Mouse (Mus musculus): ENCODE results near the gene Kmt5b.

Kmt5b gene

DNA sequence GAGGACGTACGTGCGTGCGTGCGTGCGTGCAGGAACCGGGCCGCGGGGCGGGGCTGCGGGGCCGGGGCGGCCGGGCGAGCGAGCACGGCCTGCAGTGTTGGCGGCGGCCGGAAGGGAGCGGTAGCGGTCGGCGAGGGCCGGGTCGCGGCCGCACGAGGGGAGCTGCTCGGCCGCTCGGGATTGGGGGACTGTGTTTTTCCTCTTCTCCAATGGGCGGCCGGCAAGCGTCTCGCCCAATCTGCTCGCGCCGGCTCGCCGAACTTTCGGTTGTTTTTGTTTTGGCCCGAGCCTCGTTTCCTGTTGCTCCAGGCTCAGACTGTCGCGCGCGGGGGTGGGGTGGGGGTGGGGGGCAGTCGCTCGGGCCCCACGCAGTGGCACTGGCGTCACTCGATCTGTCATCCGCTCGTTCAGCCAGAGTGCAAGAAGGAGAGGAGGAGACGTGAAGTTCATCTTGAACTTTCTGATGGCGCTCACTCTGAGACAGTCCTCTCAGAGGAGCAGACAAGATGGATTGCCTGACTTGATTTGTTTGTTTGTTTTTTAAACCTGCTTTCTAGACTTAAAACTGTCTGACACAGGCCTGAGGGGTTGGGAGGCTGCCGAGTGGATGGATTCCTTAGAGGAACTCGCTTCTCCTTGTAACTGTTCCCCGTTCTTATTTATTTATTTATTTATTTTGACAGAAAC lies 1.6 kb downstream of the Kmt5b start:
- DNase-seq, result peak; percentile 74

DNA sequence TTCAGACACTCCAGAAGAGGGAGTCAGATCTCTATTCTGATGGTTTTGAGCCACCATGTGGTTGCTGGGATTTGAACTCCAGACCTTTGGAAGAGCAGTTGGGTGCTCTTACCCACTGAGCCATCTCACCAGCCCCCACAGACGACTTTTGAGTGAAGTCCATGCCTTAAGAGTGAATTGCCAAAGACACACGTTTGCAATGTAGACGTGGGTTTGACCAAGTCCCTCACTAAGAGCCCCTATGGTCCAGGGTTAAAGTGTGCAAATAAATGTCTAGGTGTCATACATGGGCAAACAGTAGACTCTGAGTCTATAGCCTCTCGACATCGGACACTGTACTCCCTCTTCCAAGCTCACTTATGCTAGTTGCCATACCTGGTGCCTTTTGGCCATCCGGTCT lies 2.3 kb downstream of the Kmt5b start:
- DNase-seq, result no peak

GRCm38 (mm10) chr19:3774159-3774558 lies 6.9 kb downstream of the Kmt5b start:
- peak; percentile 29 for DNase-seq

DNA sequence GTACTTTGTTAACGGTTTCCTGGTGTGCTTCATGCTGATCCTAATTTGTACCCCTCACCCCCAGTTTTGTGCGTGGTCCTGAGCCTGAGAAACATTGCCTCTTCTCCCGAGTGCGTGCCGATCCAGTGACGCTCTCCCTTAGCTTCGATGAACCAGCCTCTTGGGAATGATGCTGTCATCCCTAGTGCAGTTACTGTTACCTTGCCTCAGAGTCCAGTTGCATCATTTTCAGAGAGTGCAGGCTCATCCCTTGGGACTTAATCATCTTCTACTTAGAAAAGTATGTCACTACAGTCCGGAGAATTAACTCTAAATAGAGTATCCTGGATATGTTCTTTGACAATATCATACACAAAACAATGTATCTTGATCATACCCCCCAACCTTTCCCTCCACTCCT lies 11.5 kb downstream of the Kmt5b start:
- no peak for DNase-seq

- peak; percentile 58 for DNase-seq
These were observed 22.9 kb downstream of the Kmt5b start for GRCm38 (mm10) chr19:3790077-3790476.

DNA sequence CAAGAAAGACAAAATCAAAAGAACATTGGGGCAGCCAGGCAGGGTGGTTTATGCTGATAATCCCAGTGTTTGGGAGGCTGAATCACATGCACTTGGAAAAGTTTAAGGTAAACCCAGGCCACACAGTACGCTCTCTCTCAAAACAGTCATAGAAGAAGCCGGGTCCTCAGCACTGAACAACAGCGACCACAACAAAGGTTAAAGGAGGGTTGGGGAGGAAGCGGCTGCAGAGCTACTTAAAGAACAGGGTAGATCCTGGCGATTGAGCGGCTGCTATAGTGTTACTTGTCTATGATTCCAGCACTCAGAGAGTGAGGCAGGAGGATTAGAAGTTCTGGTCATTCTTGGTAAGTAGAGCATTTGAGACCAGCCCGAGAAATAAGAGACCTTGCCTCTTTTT lies 38.3 kb downstream of the Kmt5b start:
- no peak for DNase-seq

GRCm38 (mm10) chr19:3810536-3811233 lies 43.5 kb downstream of the Kmt5b start:
- no peak for DNase-seq

DNA sequence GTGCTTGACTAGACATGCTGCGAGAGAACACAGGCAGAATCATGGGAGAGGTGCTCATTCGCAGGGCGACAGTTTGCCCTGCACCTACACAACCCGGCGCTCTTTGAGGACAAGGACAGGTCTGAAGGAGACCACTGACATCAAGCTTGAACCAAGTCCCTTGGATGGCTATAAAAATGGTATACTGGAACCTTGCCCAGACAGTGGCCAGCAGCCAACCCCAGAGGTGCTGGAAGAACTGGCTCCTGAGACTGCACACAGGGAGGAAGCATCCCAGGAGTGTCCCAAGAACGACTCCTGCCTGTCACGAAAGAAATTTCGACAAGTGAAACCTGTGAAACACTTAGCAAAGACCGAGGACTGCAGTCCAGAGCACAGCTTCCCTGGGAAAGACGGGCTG lies 47.2 kb downstream of the Kmt5b start:
- peak; percentile 65 for DNase-seq

GRCm38 (mm10) chr19:3815824-3816223 lies 48.6 kb downstream of the Kmt5b start:
- DNase-seq, result no peak

DNA sequence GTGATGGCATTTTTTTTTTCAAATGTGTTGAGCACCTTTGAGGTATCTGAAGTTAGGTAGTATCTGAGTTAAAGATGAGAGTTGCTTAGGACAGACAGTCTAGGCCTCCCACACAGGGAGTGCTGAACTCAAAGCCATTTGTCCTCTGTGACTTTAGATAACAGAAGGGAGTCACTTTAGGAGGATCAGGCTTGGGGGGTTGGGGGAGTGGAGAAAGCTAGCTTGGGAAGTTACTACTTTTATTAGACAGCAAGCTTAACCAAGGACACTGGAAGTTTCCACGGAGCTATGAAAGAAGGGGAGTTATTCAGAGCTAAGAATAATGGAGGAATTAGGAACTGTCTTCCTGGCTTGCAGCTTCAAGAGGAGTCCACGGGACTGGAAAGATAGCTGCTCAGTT lies 51.9 kb downstream of the Kmt5b start:
- DNase-seq, result no peak

- DNase-seq, result no peak
These were observed 52.8 kb downstream of the Kmt5b start for GRCm38 (mm10) chr19:3819899-3820444.

GRCm38 (mm10) chr19:3825044-3825443 lies 57.8 kb downstream of the Kmt5b start:
- DNase-seq, result no peak

DNA sequence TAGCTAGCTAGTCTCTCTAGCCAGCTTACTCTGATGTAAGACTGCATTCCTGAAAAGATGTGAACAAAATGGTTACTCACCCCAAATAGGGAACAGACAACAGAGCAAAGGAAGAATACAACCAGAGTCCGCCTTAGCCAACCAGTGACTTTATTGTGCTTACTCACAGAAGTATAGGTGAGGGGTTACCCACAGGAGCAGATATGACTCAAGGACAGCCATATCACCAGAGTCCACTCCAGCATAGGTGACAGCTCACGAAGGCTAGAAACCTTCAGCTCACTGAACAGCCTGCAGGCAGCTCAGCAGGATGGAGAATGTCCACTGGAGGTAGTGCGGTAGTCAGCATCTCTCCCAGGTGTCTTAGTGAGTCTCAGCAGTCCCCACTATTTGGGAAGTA lies 62.6 kb downstream of the Kmt5b start:
- no peak for DNase-seq

DNA sequence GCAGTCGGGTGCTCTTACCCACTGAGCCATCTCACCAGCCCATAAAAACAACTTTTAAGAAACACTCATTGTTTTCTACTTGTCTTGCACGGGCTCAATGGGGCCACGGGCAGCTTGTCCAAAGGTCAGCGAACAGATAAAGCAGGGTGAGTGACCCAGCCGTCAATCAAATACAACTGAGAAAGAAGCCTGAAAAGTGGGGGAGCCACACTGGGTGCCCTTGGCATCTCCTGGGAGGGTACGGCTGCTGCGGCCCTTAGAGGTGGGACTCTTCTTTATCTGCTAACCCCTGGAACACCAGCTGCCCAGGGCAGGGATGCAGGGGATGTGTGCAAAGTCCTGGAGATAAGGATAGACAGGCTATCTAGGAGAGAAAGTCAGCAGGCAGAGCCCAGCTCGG lies 64.5 kb downstream of the Kmt5b start:
- DNase-seq, result peak; percentile 41

GRCm38 (mm10) chr19:3832851-3833353 lies 65.7 kb downstream of the Kmt5b start:
- DNase-seq, result peak; percentile 91

GRCm38 (mm10) chr19:3834301-3834700 lies 67.1 kb downstream of the Kmt5b start:
- peak; percentile 41 for DNase-seq

DNA sequence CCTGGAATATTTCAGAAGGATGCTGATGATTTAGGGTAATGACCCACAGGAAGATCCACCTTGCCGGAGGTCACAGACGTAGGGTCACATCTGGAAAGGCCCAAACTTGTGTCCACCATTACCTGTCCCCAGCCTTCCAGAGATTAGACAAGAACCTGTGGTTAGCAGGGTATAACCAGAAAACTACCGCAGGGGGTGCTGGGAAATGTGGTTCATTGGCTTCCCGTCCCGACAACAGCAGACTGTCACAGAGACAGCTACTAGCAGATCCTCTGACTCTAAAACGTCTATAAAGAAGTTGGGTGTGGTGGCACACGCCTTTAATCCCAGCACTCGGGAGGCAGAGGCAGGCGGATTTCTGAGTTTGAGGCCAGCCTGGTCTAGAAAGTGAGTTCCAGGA lies 69.6 kb downstream of the Kmt5b start:
- DNase-seq, result no peak

- no peak for DNase-seq
These were observed 71.7 kb downstream of the Kmt5b start for GRCm38 (mm10) chr19:3838931-3839330.

- DNase-seq, result no peak
These were observed 72.5 kb downstream of the Kmt5b start for GRCm38 (mm10) chr19:3839686-3840085.

- DNase-seq, result no peak
These were observed 73.0 kb downstream of the Kmt5b start for GRCm38 (mm10) chr19:3840214-3840651.

DNA sequence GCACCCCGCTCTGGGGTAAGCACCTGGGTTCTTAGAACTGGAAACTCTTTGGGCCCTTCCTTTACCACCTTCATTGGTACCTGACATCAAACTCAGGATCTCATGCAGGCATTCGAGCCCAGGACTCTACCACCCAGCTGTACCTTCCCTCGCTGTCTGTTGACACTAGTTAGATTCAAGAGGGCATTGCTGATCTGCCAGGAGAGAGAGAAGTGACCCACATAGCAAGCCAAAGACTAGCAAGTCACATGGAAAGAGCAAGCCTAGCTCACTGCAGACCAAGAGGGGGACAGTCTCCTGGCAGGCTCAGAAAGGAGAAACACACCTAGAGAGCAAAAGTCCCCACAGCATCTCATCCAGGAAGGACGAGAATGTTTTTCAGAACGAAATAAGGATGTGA lies 73.5 kb downstream of the Kmt5b start:
- no peak for DNase-seq

DNA sequence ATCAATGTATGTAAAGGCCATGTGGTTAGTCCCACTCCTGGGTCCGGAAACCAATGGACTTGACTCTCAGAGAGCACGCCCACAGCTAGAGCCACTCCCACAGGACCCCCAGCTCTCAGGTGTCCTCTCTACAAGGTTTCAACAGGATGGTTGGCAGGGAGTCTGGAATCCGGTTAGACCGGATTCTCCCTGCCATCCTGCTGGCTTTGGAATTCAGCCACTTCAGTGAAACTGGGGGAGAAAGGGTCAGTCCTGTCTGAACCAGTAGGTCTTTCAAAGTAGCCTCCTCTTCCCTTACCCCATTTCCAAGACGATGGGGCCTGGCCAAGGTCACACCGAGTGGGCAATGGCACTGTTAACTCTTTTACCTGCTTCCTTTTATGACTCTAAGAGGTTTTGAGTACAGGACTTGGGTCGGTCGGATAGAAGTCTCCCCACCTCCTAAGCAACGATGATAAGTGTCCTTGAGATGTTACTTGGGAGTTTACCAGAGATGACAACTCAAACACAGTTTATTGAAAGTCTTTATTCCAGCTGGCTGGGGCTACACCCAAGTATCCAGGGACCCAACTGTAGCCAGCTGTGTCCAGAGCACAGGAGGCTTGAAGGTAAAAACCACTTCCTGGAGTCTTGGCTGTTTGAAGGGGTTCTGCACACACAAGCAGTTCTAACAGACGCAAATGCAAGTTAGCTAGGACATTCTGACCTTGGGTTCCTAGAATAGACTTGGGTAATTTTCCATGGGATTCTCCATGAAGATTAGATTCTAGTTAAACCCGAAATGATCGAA lies 75.3 kb downstream of the Kmt5b start:
- DNase-seq, result peak; percentile 55

GRCm38 (mm10) chr19:3843629-3844028 lies 76.4 kb downstream of the Kmt5b start:
- peak; percentile 43 for DNase-seq
